Mouse (Mus musculus) embryonic fibroblast, embryonic 13.5 days (primary cell): ENCODE results near the gene Suv39h1.
"Not testable (repeated sequence)": the region's sequence is repeated elsewhere in the genome, so short reads cannot be mapped to it uniquely, and the experiment has no call there.

Source experiments
- CTCF ChIP-seq: IDR thresholded peaks from 2 replicates; pipeline ENCODE4 v1.5.1; 2011; ENCODE audit warnings: mild to moderate bottlenecking, control low read depth, low read length, moderate library complexity, borderline replicate concordance; ENCODE audit not compliant: insufficient read depth
- POLR2A ChIP-seq: IDR thresholded peaks from 2 replicates; pipeline ENCODE4 v1.6.1; 2011; ENCODE audit warnings: low read depth, mild to moderate bottlenecking, control low read depth, low read length, moderate library complexity

- TF ChIP-seq CTCF, POLR2A: not testable (repeated sequence)
Measured at GRCm38 (mm10) chrX:8015675-8016074, 58.9 kb downstream of the Suv39h1 start.
